Mouse (Mus musculus): Measurements from ENCODE around the gene Coa7.

DNA sequence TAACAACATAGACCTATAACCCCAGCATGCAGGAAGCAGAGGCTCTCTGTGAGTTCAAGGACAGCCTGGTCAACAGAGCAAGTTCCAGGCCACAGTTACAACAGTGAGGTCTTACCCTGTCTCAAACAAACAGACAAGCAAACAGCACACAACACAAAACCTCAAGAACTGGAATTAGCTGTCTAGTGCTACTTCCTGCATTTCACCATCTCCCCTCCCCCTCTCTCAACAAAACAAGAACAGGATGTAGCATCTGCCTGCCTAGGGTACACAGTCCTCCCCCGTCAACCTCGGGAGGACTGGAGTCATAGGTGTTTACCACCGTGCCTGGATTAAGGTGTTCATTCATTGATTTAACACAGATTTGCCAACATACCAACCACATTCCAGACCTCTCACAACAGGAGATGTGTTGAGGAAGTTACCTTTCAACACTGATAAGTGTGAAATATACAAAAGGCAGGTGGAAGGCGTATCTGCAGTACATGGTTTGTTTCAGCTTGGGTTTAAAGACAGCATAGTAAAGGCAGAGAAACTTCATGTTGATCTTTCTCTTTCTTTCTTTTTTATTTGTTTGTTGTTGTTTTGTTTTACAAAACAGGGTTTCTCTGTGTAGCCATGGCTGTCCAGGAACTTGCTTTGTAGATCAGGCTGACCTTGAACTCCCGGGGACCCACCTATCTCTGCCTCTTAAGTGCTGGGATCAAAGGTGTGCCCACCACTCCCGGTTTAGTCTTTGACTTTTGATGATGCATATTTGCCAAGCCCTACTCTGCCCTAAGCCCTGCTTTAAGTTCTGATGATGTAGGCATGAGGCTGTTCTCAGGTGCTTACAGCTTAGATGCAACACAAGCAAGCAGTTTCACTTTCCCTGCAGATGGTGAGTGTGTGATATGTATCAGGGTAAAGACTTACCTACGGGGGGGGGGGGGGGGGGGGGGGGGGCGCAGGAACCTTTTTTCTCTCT lies 9.0 kb upstream of the Coa7 start:
- TF ChIP-seq POLR2A (IDR thresholded peaks at IDR 0.05; ENCODE audit: borderline replicate concordance, extremely low read depth, insufficient read depth, insufficient read length, poor library complexity, severe bottlenecking) (no peak), CTCF (IDR thresholded peaks at IDR 0.05; ENCODE audit: borderline replicate concordance, extremely low read depth, insufficient read depth, insufficient read length) (no peak)

Data from brain, embryonic 14.5 days (tissue).